Mouse (Mus musculus): Measurements from ENCODE around the gene Cdkn2aip. TPM values are rescaled to one million over a fixed set of nuclear protein-coding genes. Genes with fewer than 3 reads are reported as not detected.

Gene Cdkn2aip
- polyA plus RNA-seq, 1 experiment from 2014 or later = 13.5 TPM

DNA sequence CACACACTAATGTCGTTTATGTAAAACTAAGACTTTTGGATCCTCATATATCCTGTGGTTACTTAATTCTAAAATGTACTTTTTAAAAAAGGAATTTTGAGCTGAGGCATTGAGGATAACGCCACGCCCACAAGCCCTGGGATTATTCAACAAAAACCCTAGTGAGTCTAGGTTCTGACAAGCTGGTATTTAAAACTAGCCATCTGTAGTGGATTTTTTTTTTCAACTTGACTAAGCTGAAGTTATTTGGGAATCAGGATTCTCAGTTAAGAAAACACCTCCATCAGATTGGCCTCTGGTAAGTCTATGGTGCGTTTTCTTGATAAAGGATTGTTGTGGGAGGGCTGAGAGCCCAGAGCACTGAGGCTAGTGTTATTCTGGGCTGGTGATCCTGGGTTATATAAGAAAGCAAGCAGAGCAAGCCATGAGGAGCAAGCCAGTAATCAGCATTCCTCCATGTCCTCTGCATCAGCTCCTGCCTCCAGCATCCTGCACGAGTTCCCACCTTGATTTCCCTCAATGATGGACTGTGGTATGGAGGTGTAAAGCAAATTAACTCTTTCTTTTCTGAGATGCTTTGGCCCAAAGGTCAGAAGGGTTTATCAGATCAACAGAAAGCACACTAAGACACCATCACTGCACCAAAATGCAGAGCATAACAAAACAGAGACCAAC lies 18.2 kb downstream of the Cdkn2aip start:
- H3K4me1 ChIP-seq (replicated peaks) = 0 out of 2 replicates have a peak, but pooled peaks cover 8% of the 10 kb centered on the region
- ATAC-seq (ENCODE audit: low read depth) (no peak), DNase-seq (no peak)
- no peaks in the 10 kb centered on the region for H3K36me3 ChIP-seq
- WGBS (ENCODE audit: insufficient replicate concordance) = 64% methylated on average over 5 of the region's 5 CpGs
- no peak overlapping the region for H3K4me3 ChIP-seq (replicated peaks)
- no peak overlapping the region for H3K27ac ChIP-seq
- no peaks in the 10 kb centered on the region for H3K9me3 ChIP-seq (replicated peaks)
- no peaks in the 10 kb centered on the region for H3K27me3 ChIP-seq
- no peak overlapping the region for H3K4me2 ChIP-seq
- no peak overlapping the region for H3K9ac ChIP-seq

DNA sequence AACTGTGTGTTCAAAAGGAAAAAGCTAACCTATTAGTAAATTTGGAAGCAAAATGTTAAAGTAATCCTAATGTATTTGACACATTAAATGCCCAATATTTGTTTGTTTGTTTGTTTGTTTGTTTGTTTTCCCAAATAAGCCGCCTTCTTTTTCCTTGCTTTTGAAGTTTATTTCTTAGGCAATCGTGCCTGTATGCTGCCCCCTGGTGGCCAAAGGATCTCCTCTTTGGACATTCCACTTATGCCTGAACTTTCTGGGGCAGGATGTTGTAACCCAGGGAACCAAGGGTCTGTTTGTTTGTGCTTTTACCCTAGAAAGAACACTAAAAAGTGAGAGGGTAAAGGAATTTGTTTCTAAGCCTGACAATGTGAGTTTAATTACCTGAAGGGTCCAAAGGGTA lies 20.6 kb downstream of the Cdkn2aip start:
- Histone ChIP-seq H3K27me3 (no peaks in the 10 kb centered on the region), H3K9ac (no peak overlapping the region), H3K27ac (no peak overlapping the region), H3K4me1 (replicated peaks) (0 out of 2 replicates have a peak, but pooled peaks cover 10% of the 10 kb centered on the region), H3K9me3 (replicated peaks) (no peaks in the 10 kb centered on the region), H3K4me3 (replicated peaks) (no peak overlapping the region), H3K36me3 (no peaks in the 10 kb centered on the region), H3K4me2 (no peak overlapping the region)
- DNase-seq (peak; percentile 43), ATAC-seq (ENCODE audit: low read depth) (no peak)
- WGBS (ENCODE audit: insufficient replicate concordance) = 16% methylated on average over 2 of the region's 2 CpGs

DNA sequence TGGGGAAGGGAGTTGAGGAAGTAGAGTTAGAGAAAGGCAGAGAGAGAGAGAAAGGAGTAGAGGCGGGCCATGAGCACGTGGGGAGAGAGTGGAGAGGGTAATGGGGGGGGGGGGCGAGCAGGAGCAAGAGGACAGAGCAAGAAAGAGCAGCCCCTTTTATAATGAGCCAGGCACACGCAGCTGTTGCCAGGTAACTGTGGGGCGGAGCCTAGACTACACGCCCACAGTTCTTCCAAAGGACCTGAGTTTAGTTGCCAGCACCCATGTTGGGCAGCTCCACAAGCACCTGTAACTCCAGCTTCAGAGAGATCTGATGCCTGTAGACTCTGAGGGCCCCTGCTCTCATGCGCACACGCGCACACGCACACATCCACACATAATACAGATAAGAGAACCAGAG lies 21.9 kb downstream of the Cdkn2aip start:
- no peak overlapping the region for H3K4me3 ChIP-seq (replicated peaks)
- no peak overlapping the region for H3K4me2 ChIP-seq
- no peak overlapping the region for H3K27ac ChIP-seq
- no peak for ATAC-seq (ENCODE audit: low read depth)
- no peak for DNase-seq
- no peaks in the 10 kb centered on the region for H3K27me3 ChIP-seq
- H3K9me3 ChIP-seq (replicated peaks) = no peaks in the 10 kb centered on the region
- H3K36me3 ChIP-seq = no peaks in the 10 kb centered on the region
- WGBS (ENCODE audit: insufficient replicate concordance) = 80% methylated on average over 10 of the region's 10 CpGs
- no peak overlapping the region for H3K9ac ChIP-seq
- 0 out of 2 replicates have a peak, but pooled peaks cover 10% of the 10 kb centered on the region for H3K4me1 ChIP-seq (replicated peaks)

DNA sequence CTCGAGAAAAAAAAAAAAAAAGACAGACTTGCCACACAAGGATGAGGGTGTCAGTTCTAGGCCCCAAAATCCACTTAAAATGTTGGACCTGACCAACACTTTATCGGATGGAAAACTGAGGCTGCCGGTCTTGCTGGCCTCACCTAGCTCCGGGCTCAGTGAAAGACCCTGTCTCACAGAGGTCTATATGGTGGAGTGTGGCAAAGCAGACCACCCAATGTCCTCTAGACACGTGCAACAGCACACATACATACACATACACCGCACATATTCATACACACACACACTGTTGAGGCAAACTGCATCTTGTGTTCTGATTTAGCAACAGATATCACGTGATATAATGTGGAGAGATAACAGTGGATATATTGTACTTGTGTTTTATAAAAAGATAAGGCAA lies 22.4 kb downstream of the Cdkn2aip start:
- 0 out of 2 replicates have a peak, but pooled peaks cover 10% of the 10 kb centered on the region for H3K4me1 ChIP-seq (replicated peaks)
- no peak for DNase-seq
- H3K36me3 ChIP-seq = no peaks in the 10 kb centered on the region
- no peak overlapping the region for H3K27ac ChIP-seq
- no peaks in the 10 kb centered on the region for H3K27me3 ChIP-seq
- H3K9me3 ChIP-seq (replicated peaks) = no peaks in the 10 kb centered on the region
- H3K4me3 ChIP-seq (replicated peaks) = no peak overlapping the region
- 57% methylated on average over 7 of the region's 7 CpGs for WGBS (ENCODE audit: insufficient replicate concordance)
- no peak for ATAC-seq (ENCODE audit: low read depth)
- peak overlapping the region; percentile 59; the same call in 1 of the 2 replicates for H3K4me2 ChIP-seq
- H3K9ac ChIP-seq = no peak overlapping the region

DNA sequence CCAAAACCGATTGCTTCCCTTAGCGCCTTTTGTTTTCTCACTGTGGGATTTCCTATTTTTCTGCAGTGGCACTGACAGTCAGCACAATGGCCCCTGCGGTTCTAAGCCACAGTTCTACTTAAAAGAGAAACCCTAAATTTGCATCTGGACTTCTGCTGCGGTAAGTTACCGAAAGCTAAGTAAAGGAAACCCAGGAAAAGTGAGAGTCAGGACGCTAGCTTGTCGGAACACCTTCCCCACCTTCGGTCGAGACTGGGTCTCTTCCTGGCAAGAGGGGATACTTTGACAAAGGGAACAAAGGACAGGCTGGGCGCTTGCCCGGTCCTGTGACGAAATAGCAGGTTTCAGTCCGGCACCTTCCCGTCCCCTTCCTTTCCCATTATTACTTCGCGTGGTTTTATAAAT lies 23.1 kb downstream of the Cdkn2aip start:
- no peak overlapping the region; the same call in 1 of the 2 replicates for H3K27ac ChIP-seq
- no peak for DNase-seq

DNA sequence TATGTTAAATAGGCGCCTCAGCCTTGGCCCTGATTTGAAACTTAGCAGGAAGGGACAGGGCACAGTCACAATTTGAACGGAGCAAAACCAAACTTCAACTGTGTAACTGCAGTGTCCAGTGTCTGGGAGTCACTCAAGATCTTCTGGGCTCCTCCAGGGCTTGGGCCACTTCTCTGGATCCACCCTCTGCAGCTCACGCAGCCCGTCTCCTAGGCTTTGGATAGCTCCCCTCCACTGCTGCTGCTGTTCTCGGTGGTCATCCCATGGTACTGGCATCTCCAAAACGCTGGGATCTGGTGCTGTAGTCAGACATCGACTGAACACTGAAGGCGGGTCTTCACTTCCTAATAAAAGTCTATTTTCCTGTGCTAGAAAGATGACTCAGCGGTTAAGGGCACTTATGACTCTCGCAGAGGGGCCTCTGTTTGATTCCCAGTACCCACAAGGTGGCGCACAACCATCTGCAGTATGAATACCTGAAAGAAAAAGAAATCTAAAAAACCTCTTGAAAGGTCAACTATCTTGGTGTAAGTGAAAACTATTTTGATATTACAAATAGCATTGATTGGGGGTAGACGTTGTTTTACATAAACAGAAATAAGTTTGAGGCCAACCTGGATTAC lies 23.9 kb downstream of the Cdkn2aip start:
- Histone ChIP-seq H3K9ac (no peak overlapping the region), H3K9me3 (replicated peaks) (no peaks in the 10 kb centered on the region), H3K4me2 (no peak overlapping the region), H3K4me1 (replicated peaks) (0 out of 2 replicates have a peak, but pooled peaks cover 10% of the 10 kb centered on the region), H3K27ac (no peak overlapping the region), H3K36me3 (no peaks in the 10 kb centered on the region), H3K4me3 (replicated peaks) (no peak overlapping the region), H3K27me3 (no peaks in the 10 kb centered on the region)
- peak; percentile 50 for DNase-seq
- ATAC-seq (ENCODE audit: low read depth) = peak; percentile 57
- WGBS (ENCODE audit: insufficient replicate concordance) = 44% methylated on average over 12 of the region's 12 CpGs

More for the DNA sequence above, 23.1 kb downstream of the Cdkn2aip start:
- no peaks in the 10 kb centered on the region for H3K9me3 ChIP-seq (replicated peaks)
- H3K4me2 ChIP-seq = peak overlapping the region; percentile 59
- peak overlapping the region; percentile 31 for H3K4me3 ChIP-seq (replicated peaks)
- 11% methylated on average over 16 of the region's 16 CpGs for WGBS (ENCODE audit: insufficient replicate concordance)
- 0 out of 2 replicates have a peak, but pooled peaks cover 10% of the 10 kb centered on the region for H3K4me1 ChIP-seq (replicated peaks)
- no peak for ATAC-seq (ENCODE audit: low read depth)
- H3K36me3 ChIP-seq = no peaks in the 10 kb centered on the region
- no peaks in the 10 kb centered on the region for H3K27me3 ChIP-seq
- peak overlapping the region; percentile 51 for H3K9ac ChIP-seq

DNA sequence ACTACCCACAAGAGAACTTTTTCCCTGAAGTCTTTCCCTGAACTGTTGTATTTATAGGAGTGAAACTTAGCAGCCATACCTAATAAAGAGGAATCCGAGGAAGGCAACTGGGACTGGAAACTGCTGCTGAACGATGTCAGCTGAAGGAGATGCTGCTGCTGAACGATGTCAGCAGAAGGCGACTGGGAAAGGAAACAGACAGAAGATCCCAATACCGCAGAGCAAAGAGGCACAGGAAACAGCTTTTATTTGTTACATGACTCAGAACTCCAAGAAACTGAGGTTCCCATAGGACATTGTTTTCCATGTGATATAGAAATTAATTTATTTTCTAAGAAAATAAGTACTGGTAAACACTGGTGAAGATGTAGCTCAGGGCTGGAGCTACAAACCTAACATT lies 29.3 kb downstream of the Cdkn2aip start:
- no peak overlapping the region for H3K27ac ChIP-seq
- 25% methylated on average over 5 of the region's 5 CpGs for WGBS (ENCODE audit: insufficient replicate concordance)
- H3K4me1 ChIP-seq (replicated peaks) = no peaks in the 10 kb centered on the region
- DNase-seq (no peak), ATAC-seq (ENCODE audit: low read depth) (no peak)
- no peaks in the 10 kb centered on the region for H3K9me3 ChIP-seq (replicated peaks)
- no peak overlapping the region for H3K4me3 ChIP-seq (replicated peaks)
- H3K36me3 ChIP-seq = peaks cover 2% of the 10 kb centered on the region; the same call in 1 of the 2 replicates
- no peak overlapping the region for H3K4me2 ChIP-seq
- no peak overlapping the region for H3K9ac ChIP-seq
- H3K27me3 ChIP-seq = no peaks in the 10 kb centered on the region

DNA sequence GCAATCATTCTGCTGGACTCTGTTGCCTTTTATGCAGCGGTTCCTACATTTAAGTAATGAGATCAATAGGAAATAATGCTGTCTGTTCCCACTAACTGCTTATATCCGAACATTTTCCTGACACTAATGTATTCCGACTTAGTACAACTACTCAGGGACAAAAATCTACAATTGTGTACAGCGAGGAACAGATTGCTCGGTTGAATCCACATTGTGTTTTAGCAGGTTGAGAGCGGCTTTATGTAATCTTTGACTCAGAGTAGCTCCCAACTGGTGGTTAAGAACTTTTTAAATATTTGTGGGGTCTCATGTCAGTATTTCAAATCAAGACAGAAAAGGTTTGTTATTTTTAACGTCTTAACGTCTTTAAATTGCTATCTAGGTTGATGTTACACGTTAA lies 29.7 kb downstream of the Cdkn2aip start:
- Histone ChIP-seq H3K27ac (no peak overlapping the region), H3K4me2 (no peak overlapping the region), H3K9ac (no peak overlapping the region), H3K27me3 (no peaks in the 10 kb centered on the region), H3K4me3 (replicated peaks) (no peak overlapping the region), H3K9me3 (replicated peaks) (no peaks in the 10 kb centered on the region), H3K36me3 (peaks cover 3% of the 10 kb centered on the region; the same call in 1 of the 2 replicates), H3K4me1 (replicated peaks) (no peaks in the 10 kb centered on the region)
- ATAC-seq (ENCODE audit: low read depth) (no peak), DNase-seq (no peak)
- 65% methylated on average over 9 of the region's 9 CpGs for WGBS (ENCODE audit: insufficient replicate concordance)

DNA sequence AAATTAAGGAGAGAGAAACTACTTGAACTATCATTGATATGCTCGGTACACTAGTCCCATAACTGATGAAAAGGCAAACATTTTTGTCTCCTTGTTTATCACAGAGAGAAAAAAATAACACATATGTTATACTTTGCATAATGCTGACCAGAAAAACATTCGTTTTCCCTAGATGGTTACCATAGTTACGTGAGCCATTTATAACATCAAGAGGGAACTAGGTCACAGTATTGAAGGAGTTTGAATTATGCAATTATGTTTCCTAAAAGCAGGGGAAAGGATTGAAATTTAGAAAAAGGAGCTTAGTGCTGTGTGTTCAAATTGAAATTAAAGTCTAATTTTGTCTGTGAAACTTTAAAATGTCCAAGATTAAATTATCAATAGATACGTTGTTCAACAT lies 33.4 kb downstream of the Cdkn2aip start:
- no peaks in the 10 kb centered on the region for H3K27me3 ChIP-seq
- H3K4me1 ChIP-seq (replicated peaks) = peaks cover 13% of the 10 kb centered on the region
- ATAC-seq (ENCODE audit: low read depth) (no peak), DNase-seq (no peak)
- H3K4me2 ChIP-seq = no peak overlapping the region
- WGBS (ENCODE audit: insufficient replicate concordance) = 64% methylated on average over 4 of the region's 4 CpGs
- H3K9me3 ChIP-seq (replicated peaks) = no peaks in the 10 kb centered on the region
- no peak overlapping the region for H3K27ac ChIP-seq
- H3K9ac ChIP-seq = no peak overlapping the region
- H3K4me3 ChIP-seq (replicated peaks) = no peak overlapping the region
- peaks cover 9% of the 10 kb centered on the region for H3K36me3 ChIP-seq

DNA sequence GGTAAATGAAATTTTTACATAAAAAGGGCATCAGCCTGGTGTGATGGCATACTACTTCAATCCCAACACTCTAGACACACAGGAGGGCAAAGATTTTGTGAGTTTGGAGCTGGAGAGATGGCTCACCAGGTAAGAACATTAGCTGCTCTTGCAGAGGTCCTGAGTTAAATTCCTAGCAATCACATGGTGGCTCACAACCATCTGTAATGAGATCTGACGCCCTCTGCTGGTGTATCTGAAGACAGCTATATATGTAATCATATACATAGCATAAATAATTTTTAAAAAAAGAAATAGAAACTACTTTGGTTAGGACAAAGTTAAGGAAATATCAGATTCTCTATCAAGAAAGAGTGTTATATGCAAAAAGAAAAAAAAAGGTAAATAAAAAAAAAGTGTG lies 34.1 kb downstream of the Cdkn2aip start:
- H3K27me3 ChIP-seq = no peaks in the 10 kb centered on the region
- no peak overlapping the region for H3K9ac ChIP-seq
- no peak for ATAC-seq (ENCODE audit: low read depth)
- WGBS (ENCODE audit: insufficient replicate concordance) = 50% methylated on average over 1 of the region's 1 CpGs
- H3K4me2 ChIP-seq = no peak overlapping the region
- no peaks in the 10 kb centered on the region for H3K9me3 ChIP-seq (replicated peaks)
- no peak overlapping the region for H3K4me3 ChIP-seq (replicated peaks)
- H3K36me3 ChIP-seq = peaks cover 9% of the 10 kb centered on the region
- H3K27ac ChIP-seq = no peak overlapping the region
- H3K4me1 ChIP-seq (replicated peaks) = peaks cover 13% of the 10 kb centered on the region
- no peak for DNase-seq

DNA sequence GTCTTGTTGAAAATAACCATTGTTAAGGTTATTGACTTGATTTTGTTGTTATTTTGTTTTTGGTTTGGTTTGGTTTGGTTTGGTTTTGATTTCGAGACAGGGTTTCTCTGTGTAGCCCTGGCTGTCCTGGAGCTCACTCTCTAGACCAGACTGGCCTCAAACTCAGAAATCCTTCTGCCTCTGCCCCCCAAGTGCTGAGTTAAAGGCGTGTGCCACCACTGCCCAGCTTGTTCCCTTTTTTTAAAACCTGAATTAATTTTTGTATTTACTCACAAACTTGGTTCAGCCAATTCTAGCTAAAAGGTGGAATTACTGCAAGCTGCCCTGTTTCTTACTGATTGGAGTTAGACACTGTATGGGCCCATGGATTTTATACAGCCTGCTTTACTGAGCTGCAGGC lies 37.1 kb downstream of the Cdkn2aip start:
- 41% methylated on average over 2 of the region's 2 CpGs for WGBS (ENCODE audit: insufficient replicate concordance)
- peaks cover 22% of the 10 kb centered on the region for H3K4me1 ChIP-seq (replicated peaks)
- ATAC-seq (ENCODE audit: low read depth) (no peak), DNase-seq (no peak)
- peak overlapping the region; percentile 1; the same call in 1 of the 2 replicates for H3K27ac ChIP-seq
- peak overlapping the region; percentile 95 for H3K4me3 ChIP-seq (replicated peaks)
- H3K4me2 ChIP-seq = peak overlapping the region; percentile 86
- H3K9ac ChIP-seq = peak overlapping the region; percentile 93
- H3K36me3 ChIP-seq = peaks cover 9% of the 10 kb centered on the region
- no peaks in the 10 kb centered on the region for H3K9me3 ChIP-seq (replicated peaks)
- no peaks in the 10 kb centered on the region for H3K27me3 ChIP-seq
